Mouse (Mus musculus) embryonic facial prominence, embryonic 15.5 days (tissue): ENCODE data around the gene Rbfox3. TPM values are rescaled to one million over a fixed set of nuclear protein-coding genes. Genes with fewer than 3 reads are reported as not detected.

ENCODE experiments used
- ATAC-seq: fragments of 200-750 bp; cut with Nextera tagmentation; 2 replicates; pipeline ENCODE4 v1.8.0; 2017; ENCODE audit warnings: low read depth, moderate TSS enrichment; ENCODE audit not compliant: insufficient number of reproducible peaks, low FRiP score, low TSS enrichment
- H3K27ac ChIP-seq: fragments of 300-500 bp; sonication (generic); replicated peaks from 2 replicates; pipeline ENCODE4 v1.5.1; 2015; ENCODE audit warnings: mild to moderate bottlenecking, inconsistent platforms
- H3K27me3 ChIP-seq: fragments of 300-500 bp; sonication (generic); 2 replicates; pipeline ENCODE4 v1.6.1; 2015; ENCODE audit warnings: inconsistent platforms
- H3K36me3 ChIP-seq: fragments of 300-500 bp; sonication (generic); 2 replicates; pipeline ENCODE4 v1.6.1; 2015; ENCODE audit warnings: mild to moderate bottlenecking, inconsistent platforms
- H3K4me1 ChIP-seq: fragments of 300-500 bp; sonication (generic); 2 replicates; pipeline ENCODE4 v1.6.1; 2015; ENCODE audit warnings: inconsistent platforms
- H3K4me2 ChIP-seq: fragments of 300-500 bp; sonication (generic); replicated peaks from 2 replicates; pipeline ENCODE4 v1.6.1; 2015; ENCODE audit warnings: mild to moderate bottlenecking, inconsistent platforms
- H3K4me3 ChIP-seq: fragments of 300-500 bp; sonication (generic); replicated peaks from 2 replicates; pipeline ENCODE4 v1.5.1; 2015; ENCODE audit warnings: mild to moderate bottlenecking, inconsistent platforms
- H3K9ac ChIP-seq: fragments of 300-500 bp; sonication (generic); 2 replicates; pipeline ENCODE4 v1.6.1; 2015; ENCODE audit warnings: inconsistent platforms
- H3K9me3 ChIP-seq: fragments of 300-500 bp; sonication (generic); replicated peaks from 2 replicates; pipeline ENCODE4 v1.6.1; 2016; ENCODE audit warnings: inconsistent platforms
- WGBS: fragments of 180-500 bp; shearing (Covaris S2); methylation state at CpG from one replicate; pipeline ENCODE4 v1.1.7; 2015; 5-methylcytosine and 5-hydroxymethylcytosine counted together
- polyA plus RNA-seq: library from polyadenylated mRNA; unstranded; fragments of >200 nt; fragmentation: Nextera tagmentation; extraction: Ambion mirVana; gene quantifications from 2 replicates; pipeline ENCODE4 v1.2.1, GENCODE M21; 2015

The Rbfox3 gene
- polyA plus RNA-seq, 1 experiment from 2014 or later = 0.55 TPM

DNA sequence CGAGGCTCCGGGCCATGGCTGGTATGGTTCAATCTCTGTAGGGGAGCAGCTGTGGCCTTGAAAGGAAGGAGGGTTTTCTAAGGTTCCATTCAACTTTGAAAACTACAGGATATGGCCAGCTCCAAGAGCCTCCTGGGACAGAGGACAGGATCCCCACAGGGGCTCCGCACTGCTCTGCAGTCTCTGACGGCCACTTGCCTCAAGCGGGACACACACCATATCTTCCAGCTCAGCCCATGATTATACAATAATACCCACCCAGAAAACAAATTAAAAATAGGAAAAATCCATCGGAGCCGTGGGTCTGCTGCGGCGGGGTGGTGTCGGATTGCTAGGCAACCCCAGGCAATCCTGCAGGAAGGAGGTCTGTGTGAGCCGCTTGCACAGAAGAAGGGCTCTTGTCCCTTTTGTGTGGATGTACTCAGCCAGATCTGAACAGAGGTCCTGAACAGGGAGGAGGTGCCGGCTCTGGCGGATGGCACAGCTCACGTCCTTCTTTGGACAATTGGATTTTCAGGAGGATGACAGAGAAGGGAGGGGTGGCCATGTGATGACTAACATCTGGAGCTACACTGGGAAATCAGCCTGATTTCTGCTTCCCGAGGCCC, 5.1 kb upstream of the Rbfox3 start:
- H3K4me1 ChIP-seq = peaks cover 10% of the 10 kb centered on the region; the same call in 1 of the 2 replicates
- ATAC-seq = no peak
- H3K27ac ChIP-seq = no peak overlapping the region; the same call in 1 of the 2 replicates
- 0 out of 2 replicates have a peak, but pooled peaks cover 11% of the 10 kb centered on the region for H3K27me3 ChIP-seq
- H3K36me3 ChIP-seq = no peaks in the 10 kb centered on the region
- WGBS = 13% methylated on average over 15 of the region's 15 CpGs
- no peaks in the 10 kb centered on the region for H3K9me3 ChIP-seq
- H3K4me2 ChIP-seq = peak overlapping the region; percentile 23; the same call in 1 of the 2 replicates
- no peak overlapping the region for H3K4me3 ChIP-seq
- no peak overlapping the region for H3K9ac ChIP-seq

DNA sequence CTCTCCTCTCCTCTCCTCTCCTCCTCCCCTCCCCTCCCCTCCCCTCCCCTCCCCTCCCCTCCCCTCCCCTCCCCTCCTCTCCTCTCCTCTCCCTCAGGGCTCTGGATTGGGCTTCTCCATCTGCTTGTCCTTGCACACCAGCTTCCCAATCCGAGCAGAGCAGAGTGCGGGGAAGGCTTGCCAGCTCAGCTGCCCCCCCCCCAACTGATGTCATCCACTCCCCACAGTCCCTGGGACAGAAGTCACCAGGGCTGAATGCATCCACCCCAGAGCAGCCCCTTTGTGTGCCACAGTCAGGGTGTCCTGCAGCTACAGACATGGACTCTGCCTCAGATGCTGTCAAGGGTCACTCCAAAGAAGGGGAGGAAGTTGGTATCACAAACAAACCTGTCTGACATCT, 4.5 kb upstream of the Rbfox3 start:
- Histone ChIP-seq H3K4me1 (peaks cover 10% of the 10 kb centered on the region; the same call in 1 of the 2 replicates), H3K4me2 (no peak overlapping the region), H3K27ac (no peak overlapping the region), H3K27me3 (peaks cover 17% of the 10 kb centered on the region), H3K36me3 (no peaks in the 10 kb centered on the region), H3K9me3 (no peaks in the 10 kb centered on the region), H3K9ac (no peak overlapping the region), H3K4me3 (no peak overlapping the region)
- 52% methylated on average over 2 of the region's 2 CpGs for WGBS
- no peak for ATAC-seq

DNA sequence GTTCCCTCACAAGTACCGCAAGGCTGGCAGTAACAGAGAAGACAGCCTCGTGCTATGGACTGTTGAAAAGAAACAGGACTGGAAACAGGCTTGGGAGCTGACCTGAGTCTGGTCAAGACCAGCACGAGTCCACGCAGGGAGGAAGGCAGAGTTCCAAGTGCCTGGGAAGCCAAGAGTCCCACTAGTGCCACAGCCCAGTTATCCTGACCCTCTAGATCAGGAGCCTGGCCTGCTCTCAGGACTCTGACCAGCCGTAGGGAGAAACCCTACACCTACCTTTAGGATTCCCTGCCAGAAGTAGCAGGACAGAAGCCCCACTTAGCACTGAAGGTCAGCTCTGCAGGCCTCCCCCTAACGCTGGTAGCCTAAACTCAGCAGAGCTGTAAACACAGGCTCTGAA, 1.3 kb upstream of the Rbfox3 start:
- peaks cover 31% of the 10 kb centered on the region for H3K4me1 ChIP-seq
- 50% methylated on average over 6 of the region's 6 CpGs for WGBS
- H3K36me3 ChIP-seq = no peaks in the 10 kb centered on the region
- H3K4me2 ChIP-seq = no peak overlapping the region
- no peak overlapping the region for H3K4me3 ChIP-seq
- H3K27me3 ChIP-seq = peaks cover 49% of the 10 kb centered on the region
- no peaks in the 10 kb centered on the region for H3K9me3 ChIP-seq
- no peak for ATAC-seq
- no peak overlapping the region for H3K27ac ChIP-seq
- no peak overlapping the region for H3K9ac ChIP-seq

DNA sequence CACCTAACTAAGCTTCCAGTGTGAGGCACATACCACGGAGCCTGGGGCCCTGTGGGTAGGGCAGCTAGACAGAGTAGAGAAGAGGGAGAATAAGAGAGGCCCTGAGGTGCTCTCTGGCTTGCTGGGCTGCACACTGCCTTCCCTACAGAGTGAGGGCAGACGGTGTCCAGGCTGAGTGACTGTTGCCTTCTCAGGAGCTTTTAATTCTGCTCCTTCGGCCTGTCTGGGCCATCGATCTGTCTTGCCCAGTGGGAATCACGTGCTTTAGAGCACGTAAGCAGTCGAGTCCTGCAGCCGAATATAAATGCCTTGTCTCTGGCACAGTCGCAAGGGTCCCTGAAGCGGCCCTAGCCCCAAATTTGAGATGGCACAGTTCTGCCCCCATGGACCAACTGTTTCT, 641 bp downstream of the Rbfox3 start:
- H3K9ac ChIP-seq = no peak overlapping the region
- H3K4me2 ChIP-seq = no peak overlapping the region
- H3K4me3 ChIP-seq = no peak overlapping the region
- H3K27ac ChIP-seq = no peak overlapping the region
- peaks cover 63% of the 10 kb centered on the region for H3K27me3 ChIP-seq
- no peaks in the 10 kb centered on the region for H3K9me3 ChIP-seq
- H3K36me3 ChIP-seq = no peaks in the 10 kb centered on the region
- WGBS = 75% methylated on average over 10 of the region's 10 CpGs
- peaks cover 27% of the 10 kb centered on the region for H3K4me1 ChIP-seq
- no peak for ATAC-seq

DNA sequence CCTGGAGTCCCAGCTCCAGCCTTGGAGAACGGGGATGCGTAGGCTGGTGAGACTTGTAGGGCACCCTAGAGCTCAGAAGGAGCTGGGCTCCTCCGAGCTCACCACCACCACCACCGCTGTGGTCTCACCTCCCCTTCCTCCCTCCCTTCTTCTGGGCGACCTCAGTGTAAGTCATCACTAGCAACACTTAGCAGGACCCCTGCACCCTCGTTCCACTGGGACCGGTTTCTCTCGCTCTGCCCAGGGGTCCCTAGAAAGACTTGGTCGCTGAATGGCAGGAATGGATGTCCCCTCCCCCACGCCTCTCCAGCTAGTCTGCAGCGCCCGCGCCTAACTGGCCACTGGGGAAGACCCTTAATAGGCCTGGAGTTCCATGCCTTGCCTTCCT, 1.6 kb downstream of the Rbfox3 start:
- Histone ChIP-seq H3K4me2 (peak overlapping the region; percentile 92), H3K9me3 (no peaks in the 10 kb centered on the region), H3K4me1 (peaks cover 27% of the 10 kb centered on the region), H3K27me3 (peaks cover 73% of the 10 kb centered on the region), H3K36me3 (no peaks in the 10 kb centered on the region), H3K4me3 (peak overlapping the region; percentile 49), H3K9ac (no peak overlapping the region), H3K27ac (no peak overlapping the region)
- ATAC-seq = no peak
- WGBS = 3% methylated on average over 13 of the region's 13 CpGs

DNA sequence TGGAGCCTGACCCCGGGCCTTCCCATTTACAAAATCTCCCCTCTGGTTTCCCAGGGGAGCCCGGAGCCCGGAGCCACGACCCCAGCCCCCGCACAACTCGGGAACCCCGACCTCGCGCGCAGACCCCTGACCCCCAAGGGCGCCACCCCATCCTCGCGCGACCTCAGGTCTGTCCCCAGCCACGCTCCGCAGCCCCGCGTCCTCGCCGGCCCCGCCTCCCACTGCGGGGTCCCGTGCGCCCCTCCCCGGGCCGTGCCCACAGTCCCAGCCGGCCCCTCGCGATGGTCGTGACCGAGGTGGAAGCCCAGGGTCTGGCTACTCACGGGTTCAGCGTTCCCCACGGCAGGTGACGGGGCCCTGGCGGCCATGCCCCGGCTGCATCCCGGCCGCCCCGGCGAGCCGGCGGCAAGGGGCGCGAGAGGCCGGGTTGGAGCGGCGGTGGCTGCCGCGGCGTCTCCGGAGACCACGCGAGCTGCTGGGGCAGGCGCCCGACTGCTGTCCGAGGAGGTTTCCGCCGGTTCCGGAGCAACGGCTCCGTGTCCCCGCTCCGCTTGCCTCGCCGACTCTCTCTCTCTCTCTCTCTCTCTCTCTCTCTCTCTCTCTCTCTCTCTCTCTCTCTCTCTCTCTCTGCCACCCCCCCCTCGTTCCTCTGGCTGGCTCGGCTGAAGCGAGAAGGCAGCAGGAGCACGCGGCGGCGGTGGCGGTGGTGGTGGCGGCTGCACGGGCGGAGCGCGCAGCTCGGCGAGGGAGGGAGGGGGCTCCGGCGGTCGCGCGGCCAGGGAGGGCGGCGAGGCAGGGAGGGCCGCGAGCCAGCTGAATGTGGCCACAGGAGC, 2.2 kb downstream of the Rbfox3 start:
- ATAC-seq = no peak
- no peaks in the 10 kb centered on the region for H3K9me3 ChIP-seq
- WGBS = under 1% methylated on average over 64 of the region's 90 CpGs
- H3K36me3 ChIP-seq = no peaks in the 10 kb centered on the region
- peaks cover 27% of the 10 kb centered on the region for H3K4me1 ChIP-seq
- H3K27me3 ChIP-seq = peaks cover 74% of the 10 kb centered on the region
- H3K27ac ChIP-seq = no peak overlapping the region
- peak overlapping the region; percentile 49 for H3K4me3 ChIP-seq
- H3K4me2 ChIP-seq = peak overlapping the region; percentile 92
- H3K9ac ChIP-seq = no peak overlapping the region

DNA sequence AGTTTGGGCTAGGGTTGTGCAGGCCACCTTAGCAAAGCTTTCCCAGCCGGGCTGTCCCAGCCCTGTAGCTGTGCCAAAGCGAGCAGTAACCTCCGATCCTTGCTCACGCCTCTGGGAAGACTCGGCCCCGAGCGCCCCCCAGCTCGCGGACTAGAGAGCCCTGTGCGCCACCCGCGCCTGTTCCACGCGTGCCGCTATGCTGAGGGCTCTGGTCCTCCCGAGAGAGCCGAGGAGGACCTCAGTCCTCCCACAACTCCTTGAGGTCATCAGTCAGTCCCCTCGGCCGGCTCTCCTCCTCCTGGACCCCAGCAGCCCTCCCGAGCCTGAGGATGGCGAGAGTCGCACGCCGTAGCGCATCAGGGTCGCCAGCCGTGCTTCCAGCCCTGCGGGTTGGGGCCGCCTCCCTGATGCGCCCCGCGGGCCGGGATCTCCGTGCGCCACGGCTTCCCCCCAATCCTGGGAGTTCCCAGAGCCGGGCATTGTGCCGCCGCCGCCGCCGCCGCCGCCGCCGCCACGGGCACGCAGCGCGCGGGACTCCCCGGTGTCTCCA, 2.9 kb downstream of the Rbfox3 start:
- 0 out of 2 replicates have a peak, but pooled peaks have one; percentile 26 for ATAC-seq
- Histone ChIP-seq H3K9ac (no peak overlapping the region), H3K4me1 (peaks cover 27% of the 10 kb centered on the region), H3K4me3 (peak overlapping the region; percentile 49), H3K27ac (no peak overlapping the region), H3K27me3 (peaks cover 74% of the 10 kb centered on the region), H3K36me3 (no peaks in the 10 kb centered on the region), H3K9me3 (no peaks in the 10 kb centered on the region), H3K4me2 (peak overlapping the region; percentile 92)
- 1% methylated on average over 52 of the region's 52 CpGs for WGBS

DNA sequence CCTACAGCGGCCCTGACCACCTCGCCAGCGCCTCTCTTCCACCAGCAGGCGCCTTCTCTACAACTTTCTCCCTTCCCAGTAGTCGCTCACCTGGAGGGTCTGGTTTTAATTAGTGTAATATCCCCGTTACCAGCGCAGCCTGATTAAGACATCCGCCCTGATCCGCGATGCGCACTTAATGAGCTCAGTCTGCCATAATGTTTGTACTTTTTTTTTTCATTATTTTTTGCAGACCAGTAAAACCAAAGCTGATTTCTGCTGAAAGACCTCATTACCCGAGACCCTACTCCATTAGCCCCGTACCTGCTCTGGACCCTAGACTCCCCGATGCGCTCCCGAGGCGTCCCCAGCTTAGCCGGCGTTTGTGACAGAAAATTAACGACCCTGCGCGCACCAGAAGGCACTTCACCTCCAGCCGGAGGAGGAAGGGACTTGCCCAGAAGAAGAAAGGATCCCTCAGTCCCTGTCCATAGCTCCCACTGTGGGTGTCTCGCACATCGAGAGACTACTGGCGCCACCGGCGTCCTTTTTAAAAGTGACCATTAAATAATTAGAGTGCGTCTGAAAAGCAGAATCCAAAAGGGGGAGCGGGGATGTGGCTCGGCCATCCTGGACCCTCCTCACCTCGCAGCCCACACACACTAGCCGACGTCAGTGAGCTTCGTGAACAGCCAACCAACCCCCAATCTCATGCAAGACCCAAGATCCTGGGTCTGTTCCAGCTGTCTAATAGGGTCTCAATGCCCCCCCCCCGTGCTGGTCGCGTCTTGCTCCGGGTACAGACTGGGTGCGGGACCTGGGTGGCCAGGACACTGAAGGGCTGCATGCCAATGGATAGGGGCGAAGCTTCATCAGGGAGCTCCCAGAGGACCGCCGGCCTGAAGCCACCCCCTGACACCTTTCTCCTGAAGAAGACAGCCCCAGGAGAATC, 3.7 kb downstream of the Rbfox3 start:
- Histone ChIP-seq H3K27me3 (peaks cover 79% of the 10 kb centered on the region), H3K9me3 (no peaks in the 10 kb centered on the region)
- WGBS = 3% methylated on average over 43 of the region's 43 CpGs

DNA sequence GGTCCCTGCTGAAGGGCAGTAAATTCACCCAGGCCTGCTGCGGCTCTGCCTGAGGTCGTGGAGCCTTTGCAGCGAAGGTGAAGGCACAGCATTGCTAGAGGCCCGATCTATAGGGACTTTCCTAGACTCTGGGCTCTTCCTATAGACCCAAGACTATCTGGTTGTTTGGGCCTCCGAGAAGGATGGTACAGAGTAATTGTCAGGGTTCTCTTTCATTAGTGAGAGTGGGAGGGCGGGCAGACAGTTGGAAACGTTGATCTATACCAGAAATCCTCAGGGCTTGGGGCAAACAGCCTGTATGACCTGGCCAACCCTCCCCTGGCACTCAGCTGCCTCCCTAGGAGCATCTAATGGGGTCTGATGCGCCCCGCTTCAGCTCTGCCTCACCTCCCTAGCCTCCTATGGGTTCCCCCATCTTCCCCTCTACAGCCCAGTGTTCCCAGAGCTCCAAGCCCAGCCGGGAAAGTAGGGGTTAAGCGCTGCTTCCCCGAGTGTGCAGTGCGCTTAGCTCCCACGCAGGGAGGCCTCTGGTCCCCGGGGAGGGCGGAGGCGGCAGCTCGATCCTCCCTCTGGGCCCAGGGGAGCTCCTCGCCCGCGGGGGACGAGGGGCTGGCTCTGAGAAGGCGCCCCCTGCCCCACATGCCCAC, 4.5 kb downstream of the Rbfox3 start:
- H3K27ac ChIP-seq = no peak overlapping the region
- no peak overlapping the region for H3K9ac ChIP-seq
- no peaks in the 10 kb centered on the region for H3K9me3 ChIP-seq
- peaks cover 73% of the 10 kb centered on the region for H3K27me3 ChIP-seq
- H3K36me3 ChIP-seq = no peaks in the 10 kb centered on the region
- no peak for ATAC-seq
- 0 out of 2 replicates have a peak overlapping the region, but pooled peaks have one; percentile 1 for H3K4me2 ChIP-seq
- H3K4me3 ChIP-seq = no peak overlapping the region
- peaks cover 27% of the 10 kb centered on the region for H3K4me1 ChIP-seq
- 8% methylated on average over 23 of the region's 23 CpGs for WGBS

More for the DNA sequence above, 3.7 kb downstream of the Rbfox3 start:
- no peak overlapping the region for H3K27ac ChIP-seq
- H3K9ac ChIP-seq = no peak overlapping the region
- peaks cover 27% of the 10 kb centered on the region for H3K4me1 ChIP-seq
- H3K4me2 ChIP-seq = peak overlapping the region; percentile 92
- H3K4me3 ChIP-seq = peak overlapping the region; percentile 49
- no peaks in the 10 kb centered on the region for H3K36me3 ChIP-seq
- ATAC-seq = no peak

DNA sequence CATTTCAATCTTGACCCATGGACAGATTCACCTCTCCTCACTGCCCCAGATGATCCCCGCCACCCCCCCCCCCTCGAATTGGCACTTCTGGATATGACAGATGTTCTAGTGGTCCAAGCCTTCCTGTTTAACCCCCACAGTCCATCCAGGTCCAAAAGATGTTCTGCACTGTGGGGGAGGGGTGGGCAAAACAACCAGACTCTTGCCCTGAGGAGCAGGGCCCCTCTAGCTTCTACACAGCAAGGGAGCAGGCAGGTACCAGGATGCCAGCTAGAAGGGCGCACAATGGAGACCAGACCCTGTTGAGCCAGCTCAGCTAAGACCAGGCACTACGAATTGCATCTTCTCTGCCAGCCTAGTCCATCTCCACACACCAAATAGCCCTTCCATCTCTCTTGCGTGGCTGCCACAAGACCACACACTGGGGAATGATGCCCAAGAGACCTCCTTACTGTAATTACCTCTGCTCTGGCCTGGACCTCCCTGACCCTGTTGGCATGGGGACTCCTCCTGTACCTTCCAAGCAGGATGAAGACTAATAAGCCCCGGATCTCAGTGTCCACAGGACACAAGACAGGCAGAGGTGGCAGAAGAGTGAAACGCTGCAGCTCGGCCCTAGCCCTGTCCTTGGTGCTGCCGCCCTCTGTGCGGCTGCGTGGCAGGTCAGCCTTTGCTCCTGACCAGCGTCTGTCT, 5.1 kb downstream of the Rbfox3 start:
- Histone ChIP-seq H3K9ac (no peak overlapping the region), H3K4me3 (no peak overlapping the region), H3K9me3 (no peaks in the 10 kb centered on the region), H3K4me2 (no peak overlapping the region), H3K36me3 (no peaks in the 10 kb centered on the region), H3K4me1 (peaks cover 27% of the 10 kb centered on the region), H3K27me3 (peaks cover 71% of the 10 kb centered on the region), H3K27ac (no peak overlapping the region)
- WGBS = 27% methylated on average over 12 of the region's 12 CpGs
- ATAC-seq = no peak
